Mouse (Mus musculus) hindbrain, postnatal 0 days (tissue): Measurements from ENCODE around the gene Ipo7. TPM values are rescaled to one million over a fixed set of nuclear protein-coding genes. Genes with fewer than 3 reads are reported as not detected.
A peak's percentile ranks its signal among the peaks of the same experiment; 100 is the strongest.

Experiments
- ATAC-seq: fragments of 200-750 bp; cut with Nextera tagmentation; 2 replicates; pipeline ENCODE4 v1.8.0; 2017; ENCODE audit warnings: mild to moderate bottlenecking, moderate TSS enrichment, moderate library complexity
- DNase-seq: peaks from one replicate; pipeline ENCODE4 v3.0.0-alpha.2; 2015; ENCODE audit warnings: low spot score
- H3K27ac ChIP-seq: fragments of 300-500 bp; sonication (generic); 2 replicates; pipeline ENCODE4 v1.5.1; 2014; ENCODE audit warnings: mild to moderate bottlenecking
- H3K27me3 ChIP-seq: fragments of 300-500 bp; sonication (generic); 2 replicates; pipeline ENCODE4 v1.6.1; 2014; ENCODE audit warnings: low read length, mixed read lengths; ENCODE audit not compliant: insufficient read depth
- H3K36me3 ChIP-seq: fragments of 300-500 bp; sonication (generic); 2 replicates; pipeline ENCODE4 v1.6.1; 2014; ENCODE audit warnings: low read length, mixed read lengths; ENCODE audit not compliant: insufficient read depth
- H3K4me1 ChIP-seq: fragments of 300-500 bp; sonication (generic); 2 replicates; pipeline ENCODE4 v1.6.1; 2014; ENCODE audit warnings: antibody characterized with exemption, low read length, mixed read lengths; ENCODE audit not compliant: insufficient read depth
- H3K4me2 ChIP-seq: fragments of 300-500 bp; sonication (generic); 2 replicates; pipeline ENCODE4 v1.6.1; 2014; ENCODE audit warnings: low read depth, mild to moderate bottlenecking, low read length, moderate library complexity, mixed read lengths
- H3K4me3 ChIP-seq: fragments of 300-500 bp; sonication (generic); 2 replicates; pipeline ENCODE4 v1.5.1; 2014; ENCODE audit warnings: low read length
- H3K9ac ChIP-seq: fragments of 300-500 bp; sonication (generic); replicated peaks from 2 replicates; pipeline ENCODE4 v1.6.1; 2014; ENCODE audit warnings: mild to moderate bottlenecking, low read length, moderate library complexity, mixed read lengths
- H3K9me3 ChIP-seq: fragments of 300-500 bp; sonication (generic); 2 replicates; pipeline ENCODE4 v1.6.1; 2016; ENCODE audit warnings: low read length, mixed read lengths
- CTCF ChIP-seq: IDR thresholded peaks from 2 replicates; pipeline ENCODE4 v1.5.1; 2016; ENCODE audit warnings: antibody characterized with exemption, control low read depth, low read depth
- WGBS: fragments of 180-500 bp; shearing (Covaris S2); extraction: QIAGEN DNeasy Blood & Tissue Kit; methylation state at CpG from one replicate; pipeline ENCODE4 v1.1.7; 2014; 5-methylcytosine and 5-hydroxymethylcytosine counted together
- polyA plus RNA-seq: library from polyadenylated mRNA; unstranded; fragments of >200 nt; fragmentation: Nextera tagmentation; extraction: Ambion mirVana; gene quantifications from 2 replicates; pipeline ENCODE4 v1.2.1, GENCODE M21; 2015
- total RNA-seq: library from RNA; depleted of rRNA; stranded (reverse); fragments of >200 nt; gene quantifications from 2 replicates; pipeline ENCODE4 v1.2.3, GENCODE M21; 2014

Gene Ipo7
- total and polyA plus RNA-seq, 2 experiments from 2014 or later, result 28.0 to 75.4 TPM

DNA sequence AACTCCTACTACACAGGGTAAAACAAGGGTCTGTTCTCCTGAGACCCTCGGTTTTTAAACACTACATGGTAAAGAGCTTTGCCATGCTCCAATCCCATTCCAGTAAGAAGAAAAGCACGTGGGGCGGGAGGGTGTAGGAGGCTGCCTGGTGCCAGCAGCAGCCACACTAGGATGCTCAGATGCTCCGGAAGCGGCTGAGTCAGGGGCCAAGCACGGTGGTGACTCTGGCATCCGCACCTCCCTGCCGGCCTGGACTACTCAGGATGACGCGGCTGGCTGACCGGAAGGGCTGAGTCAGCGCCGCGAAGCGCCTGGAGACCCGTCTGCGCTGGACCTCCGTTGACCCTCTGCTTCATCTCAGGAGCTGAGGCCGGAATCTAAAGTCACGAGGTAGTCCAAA is 15.1 kb upstream of the Ipo7 start:
- peak overlapping the region; percentile 43 for H3K4me2 ChIP-seq
- 15% methylated on average over 20 of the region's 20 CpGs for WGBS
- H3K36me3 ChIP-seq, result no peaks in the 10 kb centered on the region
- 0 out of 2 replicates have a peak overlapping the region, but pooled peaks have one; percentile 31 for H3K9ac ChIP-seq
- no peak overlapping the region for H3K27ac ChIP-seq
- DNase-seq (peak; percentile 24), ATAC-seq (peak; percentile 78)
- peak overlapping the region; percentile 20 for H3K4me3 ChIP-seq
- H3K27me3 ChIP-seq, result no peaks in the 10 kb centered on the region
- no peaks in the 10 kb centered on the region for H3K9me3 ChIP-seq
- H3K4me1 ChIP-seq, result no peaks in the 10 kb centered on the region
- TF ChIP-seq CTCF, result no peak

DNA sequence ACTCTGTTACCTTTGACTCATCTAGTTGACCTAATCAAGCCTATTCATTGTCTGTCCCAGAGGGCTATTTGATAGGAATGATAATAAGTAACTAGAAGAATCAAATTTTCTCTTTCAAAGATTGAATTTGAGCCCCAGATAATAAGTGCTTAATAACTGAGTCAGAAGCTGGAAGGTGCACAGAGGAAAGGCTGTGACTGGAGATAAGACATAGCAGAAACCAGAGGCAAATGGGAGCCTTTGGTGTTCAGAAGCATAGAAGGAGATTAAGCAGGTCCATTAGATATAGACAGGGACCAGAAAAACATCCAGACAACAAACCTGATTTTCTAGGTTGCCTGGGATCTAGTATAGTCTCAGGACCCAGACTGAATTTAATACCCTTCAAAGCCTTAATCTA is 12.1 kb upstream of the Ipo7 start:
- no peak overlapping the region for H3K27ac ChIP-seq
- no peaks in the 10 kb centered on the region for H3K9me3 ChIP-seq
- ATAC-seq (no peak), DNase-seq (no peak)
- no peak for TF ChIP-seq CTCF
- H3K9ac ChIP-seq, result no peak overlapping the region
- no peaks in the 10 kb centered on the region for H3K4me1 ChIP-seq
- no peaks in the 10 kb centered on the region for H3K27me3 ChIP-seq
- H3K4me3 ChIP-seq, result no peak overlapping the region
- no peaks in the 10 kb centered on the region for H3K36me3 ChIP-seq
- no peak overlapping the region for H3K4me2 ChIP-seq

DNA sequence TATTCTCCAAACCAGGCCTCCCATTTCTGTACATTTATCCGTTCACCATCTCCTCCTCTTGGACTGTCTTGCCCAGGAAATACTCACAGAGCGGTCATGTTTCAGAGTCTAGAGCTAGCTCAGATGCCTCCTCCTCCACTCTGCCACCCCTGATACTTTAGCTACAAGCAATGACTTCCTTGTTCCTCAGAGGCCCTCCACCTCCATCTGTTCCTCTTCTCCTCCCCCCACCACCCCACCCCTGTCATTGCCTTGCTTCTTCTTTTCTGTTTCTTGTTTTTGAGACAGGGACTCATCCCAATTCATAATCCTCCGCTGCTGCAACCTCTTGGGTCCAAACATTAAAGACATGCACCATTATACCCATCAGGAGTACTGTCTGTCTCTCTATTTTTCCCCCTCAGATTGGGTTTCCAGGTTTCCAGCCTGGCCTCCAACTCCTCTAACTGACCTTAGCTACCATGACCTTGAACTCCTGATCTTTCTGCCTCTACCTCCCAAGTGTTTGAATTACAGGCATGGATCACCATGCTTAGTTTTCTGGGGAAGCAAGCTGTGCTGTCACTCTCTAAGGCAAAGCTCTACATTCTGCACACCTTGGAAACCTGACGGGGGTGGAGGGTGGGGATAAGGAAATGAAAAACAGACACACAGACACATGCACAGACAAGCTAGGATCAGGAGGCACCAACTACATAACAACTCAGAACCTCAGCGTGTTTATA is 11.4 kb upstream of the Ipo7 start:
- Histone ChIP-seq H3K9ac (no peak overlapping the region), H3K4me1 (no peaks in the 10 kb centered on the region), H3K4me2 (no peak overlapping the region), H3K27ac (no peak overlapping the region), H3K9me3 (no peaks in the 10 kb centered on the region), H3K36me3 (no peaks in the 10 kb centered on the region), H3K4me3 (no peak overlapping the region), H3K27me3 (no peaks in the 10 kb centered on the region)
- 79% methylated on average over 5 of the region's 5 CpGs for WGBS
- no peak for TF ChIP-seq CTCF
- no peak for ATAC-seq
- DNase-seq, result no peak

DNA sequence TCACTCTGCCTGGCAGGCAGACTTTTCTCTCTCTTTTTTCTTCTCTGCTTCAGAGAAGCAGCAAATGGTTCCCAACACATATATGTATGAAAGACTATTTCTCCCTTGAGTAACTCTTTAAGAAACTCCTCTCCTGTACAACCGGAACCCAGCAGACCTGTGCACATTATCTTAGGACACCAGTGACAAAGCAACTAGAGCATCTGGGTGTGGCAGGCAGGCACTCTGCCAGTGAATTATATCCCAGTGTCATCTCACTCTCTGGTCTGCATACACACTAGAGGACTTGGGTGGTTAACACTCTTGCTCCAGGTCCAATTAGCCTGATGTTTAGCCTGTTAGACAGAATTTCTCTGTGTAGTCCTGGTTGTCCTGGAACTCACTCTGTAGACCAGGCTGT is 9.6 kb upstream of the Ipo7 start:
- H3K27ac ChIP-seq, result no peak overlapping the region
- 97% methylated on average over 1 of the region's 1 CpGs for WGBS

DNA sequence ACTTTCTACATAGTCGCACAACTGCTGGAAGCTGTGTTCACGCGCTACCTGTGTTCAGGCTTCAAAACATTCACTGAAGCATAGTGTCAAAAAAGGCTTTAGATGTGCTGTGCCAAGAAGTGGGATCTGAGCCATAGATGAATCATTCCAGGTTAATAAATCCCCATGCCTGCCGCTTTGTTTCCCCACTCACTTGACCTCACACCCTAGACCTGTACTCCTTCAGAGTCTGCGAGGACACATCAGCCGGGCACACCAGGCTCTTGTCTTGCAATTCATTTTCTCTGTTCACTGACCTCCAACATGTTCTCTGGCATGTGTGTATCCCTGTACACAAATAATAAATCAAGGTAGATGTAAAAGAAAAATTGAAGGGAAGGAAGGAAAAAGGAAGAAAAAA is 9.0 kb upstream of the Ipo7 start:
- DNase-seq (no peak), ATAC-seq (no peak)
- Histone ChIP-seq H3K36me3 (no peaks in the 10 kb centered on the region), H3K27me3 (no peaks in the 10 kb centered on the region), H3K4me2 (no peak overlapping the region), H3K9me3 (no peaks in the 10 kb centered on the region), H3K4me3 (no peak overlapping the region), H3K4me1 (no peaks in the 10 kb centered on the region), H3K9ac (no peak overlapping the region), H3K27ac (no peak overlapping the region)
- WGBS, result 90% methylated on average over 6 of the region's 6 CpGs
- no peak for TF ChIP-seq CTCF

More for the DNA sequence above, 9.6 kb upstream of the Ipo7 start:
- Histone ChIP-seq H3K4me2 (no peak overlapping the region), H3K4me1 (no peaks in the 10 kb centered on the region), H3K36me3 (no peaks in the 10 kb centered on the region), H3K9me3 (no peaks in the 10 kb centered on the region), H3K27me3 (no peaks in the 10 kb centered on the region), H3K9ac (no peak overlapping the region), H3K4me3 (no peak overlapping the region)
- DNase-seq, result no peak
- no peak for TF ChIP-seq CTCF
- no peak for ATAC-seq

DNA sequence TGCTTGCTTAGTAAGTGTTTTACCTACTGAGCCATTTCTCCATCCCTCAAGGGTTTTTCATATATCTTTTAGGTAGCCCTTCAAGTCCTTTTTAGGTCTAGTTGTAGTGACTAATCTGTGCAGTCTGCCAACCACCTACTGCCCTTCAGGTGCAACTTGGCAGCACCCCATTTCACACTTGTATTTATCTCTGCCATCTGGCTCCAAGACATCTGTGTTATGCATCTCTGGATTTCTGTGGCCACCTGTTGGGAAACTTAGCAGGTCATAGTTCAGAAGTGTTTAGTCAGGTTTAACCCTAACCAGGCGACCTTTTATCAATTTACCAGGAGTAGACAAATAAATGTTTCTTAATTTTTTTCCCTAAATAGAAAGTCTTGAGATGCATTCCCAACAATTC is 6.7 kb upstream of the Ipo7 start:
- no peaks in the 10 kb centered on the region for H3K4me1 ChIP-seq
- H3K27me3 ChIP-seq, result no peaks in the 10 kb centered on the region
- ATAC-seq (no peak), DNase-seq (no peak)
- H3K27ac ChIP-seq, result no peak overlapping the region
- 65% methylated on average over 1 of the region's 1 CpGs for WGBS
- no peak overlapping the region for H3K4me3 ChIP-seq
- no peak for TF ChIP-seq CTCF
- no peaks in the 10 kb centered on the region for H3K36me3 ChIP-seq
- H3K9me3 ChIP-seq, result no peaks in the 10 kb centered on the region
- no peak overlapping the region for H3K9ac ChIP-seq
- H3K4me2 ChIP-seq, result no peak overlapping the region

DNA sequence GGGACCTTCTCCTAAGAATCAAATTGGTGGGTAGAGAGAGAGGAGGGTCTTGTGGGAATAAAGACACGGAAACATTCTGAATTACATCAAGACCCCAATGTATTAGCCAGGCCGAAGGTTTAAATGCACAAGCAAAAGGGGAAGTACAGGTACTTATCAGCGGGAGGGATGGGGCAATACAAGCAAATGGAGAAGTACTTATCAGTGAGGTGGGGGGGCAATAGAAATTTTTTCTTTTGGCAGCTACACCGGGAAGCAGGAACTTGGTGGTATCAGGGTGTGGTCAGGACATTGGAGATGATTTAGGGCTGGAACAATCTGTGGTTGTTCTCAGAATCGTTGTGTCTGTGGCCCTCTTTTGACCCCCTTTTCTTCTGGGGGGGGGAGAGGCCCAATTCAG is 3.8 kb upstream of the Ipo7 start:
- no peaks in the 10 kb centered on the region for H3K36me3 ChIP-seq
- H3K9me3 ChIP-seq, result no peaks in the 10 kb centered on the region
- no peak overlapping the region for H3K4me2 ChIP-seq
- H3K27me3 ChIP-seq, result no peaks in the 10 kb centered on the region
- no peak for ATAC-seq
- H3K9ac ChIP-seq, result no peak overlapping the region
- no peak for DNase-seq
- H3K27ac ChIP-seq, result no peak overlapping the region
- no peak overlapping the region for H3K4me3 ChIP-seq
- 0 out of 2 replicates have a peak, but pooled peaks cover 3% of the 10 kb centered on the region for H3K4me1 ChIP-seq
- 85% methylated on average over 5 of the region's 5 CpGs for WGBS
- TF ChIP-seq CTCF, result no peak
